ENCODE assay signal across 18 mouse cellular contexts in genomic region chr3:135475025-135475424, GRCm38 (mm10). TPM values are rescaled to one million over a fixed set of nuclear protein-coding genes. Genes with fewer than 3 reads are reported as not detected.
DNase-seq lines count a peak whose midpoint lies in the region; ATAC-seq and TF ChIP-seq lines count a peak whose summit lies in the region.
"Had no signal": no experiment of that assay in that cellular context is flagged by ENCODE, and none has a peak within 500 bp of the region (broad histone marks: within the 10 kb centered on the region; RNA-seq: fewer than 3 reads in every experiment).

No protein-coding gene starts in this region.

- H3K27ac ChIP-seq in kidney, adult 2 months (ENCODE audit: insufficient read depth, low read depth, low read length) = peak overlapping the region; percentile 70
- no peak overlapping the region for H3K27ac ChIP-seq in intestine, postnatal 0 days (ENCODE audit: low read depth, low read length)
- no peak overlapping the region for H3K27ac ChIP-seq in stomach, postnatal 0 days (replicated peaks)
- H3K27ac ChIP-seq: embryonic facial prominence, embryonic 10.5 days; forebrain, embryonic 13.5 days; heart, embryonic 13.5 days had no signal

- no peak overlapping the region for H3K9ac ChIP-seq in intestine, postnatal 0 days (ENCODE audit: low read depth, low read length)
- no peak overlapping the region for H3K9ac ChIP-seq in stomach, postnatal 0 days (ENCODE audit: low read length)
- H3K9ac ChIP-seq: forebrain, embryonic 13.5 days; forebrain, postnatal 0 days; heart, embryonic 13.5 days had no signal

- H3K9me3 ChIP-seq in intestine, postnatal 0 days (ENCODE audit: control insufficient read depth) = no peaks in the 10 kb centered on the region
- no peaks in the 10 kb centered on the region for H3K9me3 ChIP-seq in stomach, postnatal 0 days (ENCODE audit: control insufficient read depth, low read length)
- H3K9me3 ChIP-seq: embryonic facial prominence, embryonic 10.5 days; forebrain, embryonic 13.5 days; heart, embryonic 13.5 days had no signal

- peak; percentile 81 for DNase-seq in kidney, adult 2 months
- DNase-seq in kidney, postnatal 10 days = no peak
- DNase-seq in kidney, postnatal 14 days = peak; percentile 34
- no peak for DNase-seq in left cerebral cortex, adult 11 months (ENCODE audit: low spot score)
- no peak for DNase-seq in stomach, postnatal 0 days (ENCODE audit: low spot score)
- DNase-seq in Muller cell, postnatal 12 days (ENCODE audit: inconsistent ontology term) = no peak
- DNase-seq: adrenal gland, adult 2 months; adrenal gland, postnatal 25 days; cerebellum, adult 2 months; cerebellum, postnatal 10 days; forebrain, postnatal 0 days; gastrocnemius, postnatal 14 days; heart, postnatal 36 days had no signal

- H3K36me3 ChIP-seq in kidney, adult 2 months (ENCODE audit: control insufficient read depth, insufficient read depth, low read length) = no peaks in the 10 kb centered on the region
- no peaks in the 10 kb centered on the region for H3K36me3 ChIP-seq in intestine, postnatal 0 days (ENCODE audit: control insufficient read depth, insufficient read depth)
- no peaks in the 10 kb centered on the region for H3K36me3 ChIP-seq in stomach, postnatal 0 days (ENCODE audit: control insufficient read depth, insufficient read depth, low read length)
- H3K36me3 ChIP-seq: embryonic facial prominence, embryonic 10.5 days; heart, embryonic 13.5 days had no signal

- H3K4me1 ChIP-seq in kidney, adult 2 months (ENCODE audit: control insufficient read depth, insufficient read depth, low read length) = no peaks in the 10 kb centered on the region; the same call in 1 of the 2 replicates
- H3K4me1 ChIP-seq in intestine, postnatal 0 days (replicated peaks; ENCODE audit: control insufficient read depth, insufficient read depth, low read length) = no peaks in the 10 kb centered on the region
- H3K4me1 ChIP-seq in stomach, postnatal 0 days (replicated peaks; ENCODE audit: control insufficient read depth, insufficient read depth) = no peaks in the 10 kb centered on the region
- H3K4me1 ChIP-seq: embryonic facial prominence, embryonic 10.5 days had no signal

- TF ChIP-seq POLR2A in kidney, adult 2 months (IDR thresholded peaks at IDR 0.05; ENCODE audit: low read depth, low read length) = no peak

- H3K4me3 ChIP-seq in kidney, adult 2 months (ENCODE audit: insufficient read depth, low read depth, low read length) = no peak overlapping the region
- H3K4me3 ChIP-seq in intestine, postnatal 0 days (ENCODE audit: low read depth, low read length) = no peak overlapping the region
- H3K4me3 ChIP-seq in stomach, postnatal 0 days (ENCODE audit: low read depth, low read length) = no peak overlapping the region
- H3K4me3 ChIP-seq: embryonic facial prominence, embryonic 10.5 days; forebrain, embryonic 13.5 days; heart, embryonic 13.5 days had no signal

- no peaks in the 10 kb centered on the region for H3K27me3 ChIP-seq in kidney, adult 2 months (replicated peaks; ENCODE audit: control insufficient read depth, insufficient read depth, low read length)
- H3K27me3 ChIP-seq in intestine, postnatal 0 days (replicated peaks; ENCODE audit: control insufficient read depth, insufficient read depth, low read length) = no peaks in the 10 kb centered on the region
- no peaks in the 10 kb centered on the region for H3K27me3 ChIP-seq in stomach, postnatal 0 days (ENCODE audit: control insufficient read depth, insufficient read depth, low read length)
- H3K27me3 ChIP-seq: CH12.LX; forebrain, embryonic 13.5 days; heart, embryonic 13.5 days had no signal

- TF ChIP-seq EP300 in stomach, postnatal 0 days (optimal IDR thresholded peaks at IDR 0.05) = no peak

- 59% methylated on average over 8 of the region's 8 CpGs for WGBS in kidney, adult 2 months
- WGBS in intestine, postnatal 0 days = 63% methylated on average over 8 of the region's 8 CpGs
- WGBS in stomach, postnatal 0 days = 81% methylated on average over 8 of the region's 8 CpGs

- H3K4me2 ChIP-seq in intestine, postnatal 0 days (replicated peaks; ENCODE audit: low read depth) = no peak overlapping the region
- no peak overlapping the region for H3K4me2 ChIP-seq in stomach, postnatal 0 days (replicated peaks; ENCODE audit: low read depth)
- H3K4me2 ChIP-seq: forebrain, embryonic 13.5 days; heart, embryonic 13.5 days had no signal

- TF ChIP-seq CTCF in kidney, adult 2 months (conservative IDR thresholded peaks at IDR 0.05; ENCODE audit: insufficient read depth, insufficient read length, low read depth, low read length) = no peak
- TF ChIP-seq CTCF in intestine, postnatal 0 days (IDR thresholded peaks at IDR 0.05; ENCODE audit: low read depth) = no peak
- TF ChIP-seq CTCF in stomach, postnatal 0 days (IDR thresholded peaks at IDR 0.05; ENCODE audit: low read depth) = no peak

- peak; percentile 50; the same call in 1 of the 2 replicates for ATAC-seq in intestine, postnatal 0 days
- ATAC-seq in stomach, postnatal 0 days (ENCODE audit: low FRiP score, low TSS enrichment) = no peak
- ATAC-seq: forebrain, embryonic 13.5 days; forebrain, postnatal 0 days had no signal

RNA-seq across cellular contexts. Expression of gene Manba, which starts 10.4 kb away (rescaled TPM):
- 23.6 and 25.8 TPM in 2 replicates for polyA plus RNA-seq in kidney, adult 2 months (2012; rRNA removed)
- polyA plus RNA-seq in intestine, postnatal 0 days (2015; fragmentation: Nextera tagmentation; extraction: Ambion mirVana) = 18.6 and 20.9 TPM in 2 replicates
- 11.8 and 12.8 TPM in 2 replicates for polyA plus RNA-seq in stomach, postnatal 0 days (2015; fragmentation: Nextera tagmentation; extraction: Ambion mirVana)

RNA-seq across cellular contexts. Expression of gene Ube2d3, which starts 37.1 kb away (rescaled TPM):
- 307 and 333 TPM in 2 replicates for polyA plus RNA-seq in kidney, adult 2 months (2012; rRNA removed)
- polyA plus RNA-seq in intestine, postnatal 0 days (2015; fragmentation: Nextera tagmentation; extraction: Ambion mirVana) = 383 and 404 TPM in 2 replicates
- 420 and 430 TPM in 2 replicates for polyA plus RNA-seq in stomach, postnatal 0 days (2015; fragmentation: Nextera tagmentation; extraction: Ambion mirVana)

RNA-seq across cellular contexts. Expression of gene Cisd2, which starts 51.3 kb away (rescaled TPM):
- 28.7 and 33.5 TPM in 2 replicates for polyA plus RNA-seq in kidney, adult 2 months (2012; rRNA removed)
- 41.6 and 44.3 TPM in 2 replicates for polyA plus RNA-seq in intestine, postnatal 0 days (2015; fragmentation: Nextera tagmentation; extraction: Ambion mirVana)
- 34.2 and 35.5 TPM in 2 replicates for polyA plus RNA-seq in stomach, postnatal 0 days (2015; fragmentation: Nextera tagmentation; extraction: Ambion mirVana)

Comparison
In these comparisons a context has a peak if more than half of its experiments do, and no peak if none do; other contexts are left out.
1. DNase-seq: peak in kidney, adult 2 months (single experiment) and kidney, postnatal 14 days (single experiment); none in kidney, postnatal 10 days (single experiment), left cerebral cortex, adult 11 months (single experiment), stomach, postnatal 0 days (single experiment) and Muller cell, postnatal 12 days (single experiment).